Mouse (Mus musculus): ENCODE results near the gene Fam57a. TPM values are rescaled to one million over a fixed set of nuclear protein-coding genes. Genes with fewer than 3 reads are reported as not detected.

Fam57a gene
- polyA plus RNA-seq, 1 experiment from 2014 or later: 33.8 TPM

GRCm38 (mm10) chr11:76158375-76158774, 21.1 kb upstream of the Fam57a start:
- H3K9ac ChIP-seq (replicated peaks; ENCODE audit: low read depth): no peak overlapping the region
- H3K4me1 ChIP-seq (ENCODE audit: insufficient read depth, low read depth, low read length): no peaks in the 10 kb centered on the region
- H3K9me3 ChIP-seq (ENCODE audit: low read length): no peaks in the 10 kb centered on the region
- no peak overlapping the region for H3K27ac ChIP-seq (ENCODE audit: low read length)
- no peak overlapping the region for H3K4me2 ChIP-seq (replicated peaks; ENCODE audit: low read depth, low read length)
- no peak for TF ChIP-seq CTCF (IDR thresholded peaks at IDR 0.05)
- TF ChIP-seq EP300 (IDR thresholded peaks at IDR 0.05): peak; percentile 89
- ATAC-seq (peak; percentile 82), DNase-seq (ENCODE audit: low spot score) (peak; percentile 60)
- H3K4me3 ChIP-seq (ENCODE audit: low read depth, low read length): no peak overlapping the region
- no peaks in the 10 kb centered on the region for H3K36me3 ChIP-seq (ENCODE audit: insufficient read depth, low read length)
- no peaks in the 10 kb centered on the region for H3K27me3 ChIP-seq (replicated peaks; ENCODE audit: insufficient read depth, low read length)
- 69% methylated on average over 2 of the region's 2 CpGs for WGBS

- H3K4me3 ChIP-seq (ENCODE audit: low read depth, low read length): no peak overlapping the region
- no peak overlapping the region for H3K9ac ChIP-seq (replicated peaks; ENCODE audit: low read depth)
- H3K27me3 ChIP-seq (replicated peaks; ENCODE audit: insufficient read depth, low read length): no peaks in the 10 kb centered on the region
- no peak overlapping the region for H3K4me2 ChIP-seq (replicated peaks; ENCODE audit: low read depth, low read length)
- H3K4me1 ChIP-seq (ENCODE audit: insufficient read depth, low read depth, low read length): no peaks in the 10 kb centered on the region
- DNase-seq (ENCODE audit: low spot score) (no peak), ATAC-seq (peak; percentile 55)
- no peak overlapping the region for H3K27ac ChIP-seq (ENCODE audit: low read length)
- H3K9me3 ChIP-seq (ENCODE audit: low read length): no peaks in the 10 kb centered on the region
- no peaks in the 10 kb centered on the region for H3K36me3 ChIP-seq (ENCODE audit: insufficient read depth, low read length)
- WGBS: 40% methylated on average over 6 of the region's 6 CpGs
- no peak for TF ChIP-seq CTCF (IDR thresholded peaks at IDR 0.05)
- no peak; the same call in 1 of the 2 replicates for TF ChIP-seq EP300 (IDR thresholded peaks at IDR 0.05)
Observed at GRCm38 (mm10) chr11:76160251-76160650, 19.2 kb upstream of the Fam57a start.

GRCm38 (mm10) chr11:76166657-76167056, 12.8 kb upstream of the Fam57a start:
- Histone ChIP-seq H3K27ac (ENCODE audit: low read length) (no peak overlapping the region), H3K9ac (replicated peaks; ENCODE audit: low read depth) (no peak overlapping the region), H3K36me3 (ENCODE audit: insufficient read depth, low read length) (no peaks in the 10 kb centered on the region), H3K27me3 (replicated peaks; ENCODE audit: insufficient read depth, low read length) (no peaks in the 10 kb centered on the region), H3K4me3 (ENCODE audit: low read depth, low read length) (no peak overlapping the region), H3K4me1 (ENCODE audit: insufficient read depth, low read depth, low read length) (no peaks in the 10 kb centered on the region), H3K4me2 (replicated peaks; ENCODE audit: low read depth, low read length) (no peak overlapping the region), H3K9me3 (ENCODE audit: low read length) (no peaks in the 10 kb centered on the region)
- TF ChIP-seq CTCF (IDR thresholded peaks at IDR 0.05): no peak
- TF ChIP-seq EP300 (IDR thresholded peaks at IDR 0.05): no peak
- DNase-seq (ENCODE audit: low spot score) (no peak), ATAC-seq (peak; percentile 30; the same call in 1 of the 2 replicates)
- 79% methylated on average over 4 of the region's 4 CpGs for WGBS

GRCm38 (mm10) chr11:76167079-76167765, 12.2 kb upstream of the Fam57a start:
- no peak overlapping the region for H3K9ac ChIP-seq (replicated peaks; ENCODE audit: low read depth)
- TF ChIP-seq EP300 (IDR thresholded peaks at IDR 0.05) (no peak), CTCF (IDR thresholded peaks at IDR 0.05) (peak; percentile 81)
- H3K4me1 ChIP-seq (ENCODE audit: insufficient read depth, low read depth, low read length): no peaks in the 10 kb centered on the region
- H3K4me2 ChIP-seq (replicated peaks; ENCODE audit: low read depth, low read length): no peak overlapping the region
- peak; percentile 82 for DNase-seq (ENCODE audit: low spot score)
- H3K4me3 ChIP-seq (ENCODE audit: low read depth, low read length): no peak overlapping the region
- no peaks in the 10 kb centered on the region for H3K27me3 ChIP-seq (replicated peaks; ENCODE audit: insufficient read depth, low read length)
- H3K36me3 ChIP-seq (ENCODE audit: insufficient read depth, low read length): no peaks in the 10 kb centered on the region
- peak; percentile 59 for ATAC-seq
- WGBS: 12% methylated on average over 5 of the region's 5 CpGs
- H3K27ac ChIP-seq (ENCODE audit: low read length): no peak overlapping the region
- no peaks in the 10 kb centered on the region for H3K9me3 ChIP-seq (ENCODE audit: low read length)

- no peak overlapping the region for H3K27ac ChIP-seq (ENCODE audit: low read length)
- 87% methylated on average over 3 of the region's 3 CpGs for WGBS
- H3K9ac ChIP-seq (replicated peaks; ENCODE audit: low read depth): no peak overlapping the region
- no peak overlapping the region for H3K4me3 ChIP-seq (ENCODE audit: low read depth, low read length)
- DNase-seq (ENCODE audit: low spot score) (no peak), ATAC-seq (no peak)
- 0 out of 2 replicates have a peak, but pooled peaks cover 5% of the 10 kb centered on the region for H3K36me3 ChIP-seq (ENCODE audit: insufficient read depth, low read length)
- no peaks in the 10 kb centered on the region for H3K9me3 ChIP-seq (ENCODE audit: low read length)
- no peak overlapping the region for H3K4me2 ChIP-seq (replicated peaks; ENCODE audit: low read depth, low read length)
- no peaks in the 10 kb centered on the region for H3K27me3 ChIP-seq (replicated peaks; ENCODE audit: insufficient read depth, low read length)
- no peaks in the 10 kb centered on the region for H3K4me1 ChIP-seq (ENCODE audit: insufficient read depth, low read depth, low read length)
- TF ChIP-seq CTCF (IDR thresholded peaks at IDR 0.05) (no peak), EP300 (IDR thresholded peaks at IDR 0.05) (no peak)
Observed at GRCm38 (mm10) chr11:76168976-76169375, 10.5 kb upstream of the Fam57a start.

GRCm38 (mm10) chr11:76170207-76170606, 9.3 kb upstream of the Fam57a start:
- DNase-seq (ENCODE audit: low spot score) (no peak), ATAC-seq (no peak)
- Histone ChIP-seq H3K27ac (ENCODE audit: low read length) (no peak overlapping the region), H3K4me3 (ENCODE audit: low read depth, low read length) (no peak overlapping the region), H3K9me3 (ENCODE audit: low read length) (no peaks in the 10 kb centered on the region), H3K9ac (replicated peaks; ENCODE audit: low read depth) (no peak overlapping the region), H3K36me3 (ENCODE audit: insufficient read depth, low read length) (0 out of 2 replicates have a peak, but pooled peaks cover 5% of the 10 kb centered on the region), H3K27me3 (replicated peaks; ENCODE audit: insufficient read depth, low read length) (no peaks in the 10 kb centered on the region), H3K4me1 (ENCODE audit: insufficient read depth, low read depth, low read length) (no peaks in the 10 kb centered on the region), H3K4me2 (replicated peaks; ENCODE audit: low read depth, low read length) (no peak overlapping the region)
- WGBS: 67% methylated on average over 5 of the region's 5 CpGs
- no peak for TF ChIP-seq EP300 (IDR thresholded peaks at IDR 0.05)

Data from lung, postnatal 0 days (tissue).